Mouse (Mus musculus) monocyte, adult 2 months (primary cell): ENCODE measurements around the gene Pds5a.
"Not testable (repeated sequence)": the region's sequence is repeated elsewhere in the genome, so short reads cannot be mapped to it uniquely, and the experiment has no call there.

Source experiments
- DNase-seq, 2 experiments: peaks; one replicate each; pipeline ENCODE4 v3.0.0; 2022; ENCODE audit warnings: low spot score in 2 of 2, low read depth in 1 of 2

The Pds5a gene

DNA sequence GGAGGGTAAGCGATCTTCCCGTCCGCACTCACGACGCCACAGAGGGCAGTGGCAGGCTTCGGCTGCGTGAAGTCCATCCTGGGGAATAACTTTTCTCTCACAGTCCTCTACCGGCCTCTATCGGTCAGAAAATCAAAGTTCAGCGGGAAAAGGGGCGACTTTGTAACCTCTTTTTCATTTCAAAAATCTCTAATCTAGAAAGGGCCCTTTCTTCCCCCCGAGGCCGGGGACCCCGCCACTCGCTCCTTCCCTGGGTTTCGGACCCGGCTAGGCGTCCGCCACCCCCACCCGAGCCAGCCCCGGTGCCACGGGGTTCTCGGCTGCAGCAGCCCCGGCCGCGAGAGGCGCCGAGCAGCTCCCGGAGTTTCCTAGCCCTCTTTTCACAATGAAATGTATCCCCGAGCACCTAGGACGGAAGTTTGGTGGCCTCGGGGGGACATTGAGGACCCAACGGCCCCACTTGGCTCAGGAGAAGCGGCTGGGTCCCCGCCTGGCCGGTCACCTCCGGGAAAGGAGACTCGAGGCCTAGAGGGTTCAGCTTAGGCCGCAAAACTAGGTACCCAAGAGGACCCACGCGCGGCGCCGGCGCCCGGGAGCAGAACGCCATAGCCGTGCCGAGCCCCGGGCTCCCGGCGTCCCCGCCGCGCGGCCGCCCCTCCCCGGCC is 1.1 kb downstream of the Pds5a start:
- DNase-seq: peak; percentile 31 to 33

DNA sequence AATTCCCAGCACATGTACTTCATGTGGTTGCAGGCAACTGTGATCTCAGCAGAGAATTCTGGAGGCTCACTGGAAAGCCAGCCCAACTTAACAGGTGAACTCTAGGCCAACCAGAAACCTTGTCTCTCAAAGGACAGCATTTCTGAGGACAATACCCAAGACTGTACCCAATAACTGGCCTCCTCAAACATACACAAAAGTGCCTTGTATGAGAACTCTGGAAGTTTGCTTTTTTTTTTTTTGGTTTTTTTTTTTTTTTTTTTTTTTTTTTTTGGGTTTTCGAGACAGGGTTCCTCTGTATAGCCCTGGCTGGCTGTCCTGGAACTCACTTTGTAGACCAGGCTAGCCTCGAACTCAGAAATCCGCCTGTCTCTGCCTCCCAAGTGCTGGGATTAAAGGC is 4.0 kb downstream of the Pds5a start:
- DNase-seq: not testable (repeated sequence)

DNA sequence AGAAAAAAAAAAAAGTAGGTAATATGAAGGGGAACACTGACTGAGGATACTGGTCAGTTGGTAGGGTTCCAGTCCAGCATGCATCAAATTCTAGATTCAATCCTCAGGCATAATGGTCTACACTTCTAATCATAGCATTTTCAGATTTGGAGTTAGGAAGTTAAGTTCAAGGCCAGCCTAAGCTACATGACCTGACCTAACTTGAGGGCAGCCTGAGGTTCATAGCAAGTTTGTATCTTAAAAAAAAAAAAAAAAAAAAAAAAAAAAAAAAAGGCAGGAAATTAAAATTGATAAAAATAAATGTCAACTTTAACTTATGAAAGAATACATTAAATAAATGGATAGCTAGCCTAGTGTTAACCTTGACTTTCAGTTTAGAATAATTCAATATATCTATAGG is 5.1 kb downstream of the Pds5a start:
- DNase-seq: no peak

DNA sequence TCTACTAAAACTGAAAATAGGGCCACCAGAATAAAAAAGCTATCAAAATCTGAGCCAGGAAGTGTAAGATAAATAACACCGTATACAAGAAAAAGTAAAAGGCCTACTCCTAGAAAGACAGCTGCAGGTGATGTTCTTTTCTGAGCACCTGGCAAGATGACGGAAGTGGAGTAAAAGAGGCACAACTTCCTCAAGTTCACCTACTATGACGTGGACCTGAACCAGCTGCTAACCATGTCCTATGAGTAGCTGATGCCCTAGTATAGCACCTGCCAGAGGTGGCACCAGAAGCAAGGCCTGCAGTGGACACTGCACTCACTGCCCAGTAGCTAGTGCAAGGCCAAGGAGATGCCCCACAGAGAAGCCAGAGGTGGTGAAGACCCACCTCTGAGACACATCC is 9.3 kb downstream of the Pds5a start:
- no peak for DNase-seq

DNA sequence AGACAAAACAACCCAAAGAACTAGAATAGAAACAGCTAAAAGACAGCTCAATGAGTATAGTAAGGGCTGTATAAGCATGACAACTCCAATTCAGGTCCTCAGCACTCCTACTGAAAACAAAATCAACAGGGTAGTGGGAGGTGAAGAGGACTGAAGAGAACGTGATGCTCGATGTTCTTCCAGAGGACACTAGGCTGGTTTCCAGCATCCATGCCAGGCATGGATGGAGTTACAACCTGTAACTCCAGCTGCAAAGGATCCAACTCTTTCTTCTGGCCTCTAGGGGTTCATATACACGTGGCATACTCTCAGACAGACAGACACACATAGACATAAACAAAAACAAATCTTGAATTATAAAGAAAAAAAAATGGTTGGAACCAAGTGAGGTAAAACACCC is 11.3 kb downstream of the Pds5a start:
- no peak for DNase-seq

DNA sequence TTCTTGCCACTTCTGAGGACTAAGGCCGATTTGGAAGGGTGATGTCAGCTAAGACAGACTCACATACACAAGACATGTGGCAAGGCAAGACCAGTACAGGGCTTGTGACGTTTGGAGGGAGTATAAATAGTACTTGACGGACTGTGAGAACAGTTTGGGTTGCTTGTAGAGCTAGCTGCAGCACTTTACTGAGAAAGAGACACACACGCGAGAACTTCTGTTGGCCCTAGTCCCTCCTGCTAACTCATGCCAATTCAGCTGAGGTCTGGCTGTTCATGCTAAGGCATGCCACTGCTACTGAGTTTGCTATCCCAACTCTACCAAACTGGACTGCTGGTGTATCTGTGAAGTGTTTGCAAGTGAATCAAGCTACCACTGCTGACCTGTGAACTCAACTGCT is 19.2 kb downstream of the Pds5a start:
- DNase-seq: no peak

DNA sequence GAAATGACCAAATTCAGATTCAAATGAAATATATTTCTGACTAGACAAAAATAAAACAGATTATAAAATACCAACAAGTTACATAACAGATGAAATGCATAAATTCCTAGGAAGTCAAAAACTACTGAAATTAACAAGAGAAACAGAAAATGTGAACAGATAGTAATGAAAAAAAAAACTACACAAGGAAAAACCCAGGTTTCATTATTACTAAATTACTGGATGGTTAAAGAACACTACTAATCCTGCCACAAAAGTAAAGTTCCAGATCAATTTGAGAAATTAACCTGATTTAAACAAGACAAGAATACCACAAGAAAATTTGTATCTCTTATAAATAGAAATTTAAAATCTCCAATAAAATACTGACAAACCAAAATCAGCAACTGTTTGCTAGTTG is 25.9 kb downstream of the Pds5a start:
- DNase-seq: no peak

DNA sequence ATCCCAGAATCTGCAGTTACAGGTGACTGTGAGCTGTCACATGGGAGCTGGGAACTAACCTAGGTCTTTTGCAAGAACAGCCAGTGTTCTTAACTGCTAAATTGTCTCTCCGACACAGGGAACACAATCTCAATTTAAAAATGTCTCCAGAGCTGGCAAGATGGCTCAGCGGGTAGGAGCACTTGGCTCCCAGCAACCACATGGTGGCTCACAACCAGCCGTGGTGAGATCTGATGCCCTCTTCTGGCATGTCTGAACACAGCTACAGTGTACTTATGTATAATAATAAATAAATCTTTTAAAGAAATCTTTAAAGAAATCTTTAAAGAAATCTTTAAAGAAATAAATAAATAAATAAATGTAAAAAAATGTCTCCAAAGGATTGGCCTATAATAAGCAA is 30.4 kb downstream of the Pds5a start:
- no peak for DNase-seq

DNA sequence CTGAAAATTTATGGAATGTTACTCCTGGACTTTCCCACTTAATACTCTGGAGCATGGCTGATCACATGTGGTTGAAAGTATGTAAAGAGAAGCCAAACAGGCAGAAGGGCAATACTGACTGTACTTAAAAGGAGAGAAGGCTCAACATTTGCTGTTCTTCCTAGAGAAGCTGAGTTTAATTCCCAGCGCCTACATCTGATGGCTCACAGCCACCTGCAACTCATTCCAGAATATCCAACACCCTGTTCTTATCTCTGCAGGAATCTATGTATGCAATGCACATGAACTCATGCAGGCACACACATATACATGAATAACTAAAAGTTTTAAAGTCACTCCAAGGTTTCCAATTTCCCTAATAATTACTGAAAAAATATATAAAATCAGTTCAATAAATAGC is 32.7 kb downstream of the Pds5a start:
- no peak for DNase-seq

DNA sequence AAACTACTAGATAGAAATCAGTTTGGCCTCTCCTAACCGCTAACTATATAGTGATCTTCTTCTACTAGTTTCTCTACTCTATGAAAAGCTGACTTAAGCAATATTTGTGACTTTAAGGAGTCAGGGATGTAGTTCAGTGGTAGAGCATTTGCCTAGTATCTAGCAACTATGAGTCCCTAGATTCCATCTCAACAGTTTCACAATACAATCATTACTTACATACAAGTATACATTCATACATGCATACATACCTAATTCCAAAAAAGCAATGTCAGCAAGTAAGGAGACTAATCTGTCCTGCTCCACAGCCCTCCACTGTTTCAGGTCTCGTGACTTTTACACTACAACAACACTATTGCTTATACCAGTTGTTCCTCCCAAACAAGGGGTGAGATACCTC is 36.1 kb downstream of the Pds5a start:
- no peak for DNase-seq

DNA sequence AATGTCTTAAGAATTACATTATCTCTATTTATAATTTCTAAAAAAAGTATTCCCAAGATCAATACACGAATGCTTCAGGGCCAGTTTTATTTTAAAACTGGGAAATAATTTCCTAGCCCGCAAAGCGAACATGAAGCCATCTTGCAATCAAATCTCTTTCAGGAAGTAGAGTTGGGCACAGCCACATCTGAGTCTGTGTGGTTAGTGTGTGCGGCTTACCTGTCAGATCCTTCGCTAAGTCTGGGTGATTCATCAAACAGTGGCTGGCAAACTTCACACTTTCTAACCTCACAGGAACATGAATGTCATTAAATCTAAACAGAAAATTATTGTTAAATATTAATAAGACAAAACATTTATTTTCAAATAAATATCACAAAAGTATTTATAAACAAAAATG is 44.3 kb downstream of the Pds5a start:
- DNase-seq: no peak

DNA sequence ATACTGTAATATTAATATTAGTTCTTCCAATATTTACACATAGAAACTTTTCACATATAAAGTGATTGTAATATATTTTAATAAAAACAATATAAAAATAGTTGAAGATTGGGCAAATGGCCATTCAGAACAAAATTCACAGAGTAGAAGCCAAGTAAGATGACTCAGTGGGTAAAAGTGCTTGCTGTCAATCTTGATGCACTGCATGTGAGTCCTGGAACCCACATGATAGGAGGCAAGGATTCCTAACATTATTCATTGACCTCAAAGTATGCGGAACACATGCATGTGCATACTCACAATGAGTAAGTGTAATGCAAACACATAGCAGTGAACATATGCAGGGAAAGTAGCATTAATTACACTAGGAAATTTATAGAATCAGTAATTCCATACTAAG is 59.2 kb downstream of the Pds5a start:
- DNase-seq: no peak

DNA sequence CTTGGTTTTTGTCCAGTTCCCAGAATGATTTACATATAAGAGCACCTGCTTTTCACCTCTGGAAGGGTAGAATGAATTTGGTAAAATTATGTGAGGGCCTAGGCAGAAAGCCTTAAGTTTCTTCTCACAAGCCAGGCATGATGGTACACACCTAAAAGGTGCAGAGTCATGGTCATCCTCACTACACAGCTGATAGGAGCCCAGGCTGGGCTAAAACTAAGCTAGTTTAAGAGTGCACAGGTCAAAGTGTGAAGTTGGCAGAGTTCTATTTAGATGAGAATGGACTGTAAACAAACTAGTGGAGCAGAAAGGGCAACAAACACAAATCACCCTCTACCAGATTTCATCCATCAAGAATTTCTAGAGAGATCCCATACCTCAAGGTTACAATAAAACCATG is 73.7 kb downstream of the Pds5a start:
- no peak for DNase-seq

DNA sequence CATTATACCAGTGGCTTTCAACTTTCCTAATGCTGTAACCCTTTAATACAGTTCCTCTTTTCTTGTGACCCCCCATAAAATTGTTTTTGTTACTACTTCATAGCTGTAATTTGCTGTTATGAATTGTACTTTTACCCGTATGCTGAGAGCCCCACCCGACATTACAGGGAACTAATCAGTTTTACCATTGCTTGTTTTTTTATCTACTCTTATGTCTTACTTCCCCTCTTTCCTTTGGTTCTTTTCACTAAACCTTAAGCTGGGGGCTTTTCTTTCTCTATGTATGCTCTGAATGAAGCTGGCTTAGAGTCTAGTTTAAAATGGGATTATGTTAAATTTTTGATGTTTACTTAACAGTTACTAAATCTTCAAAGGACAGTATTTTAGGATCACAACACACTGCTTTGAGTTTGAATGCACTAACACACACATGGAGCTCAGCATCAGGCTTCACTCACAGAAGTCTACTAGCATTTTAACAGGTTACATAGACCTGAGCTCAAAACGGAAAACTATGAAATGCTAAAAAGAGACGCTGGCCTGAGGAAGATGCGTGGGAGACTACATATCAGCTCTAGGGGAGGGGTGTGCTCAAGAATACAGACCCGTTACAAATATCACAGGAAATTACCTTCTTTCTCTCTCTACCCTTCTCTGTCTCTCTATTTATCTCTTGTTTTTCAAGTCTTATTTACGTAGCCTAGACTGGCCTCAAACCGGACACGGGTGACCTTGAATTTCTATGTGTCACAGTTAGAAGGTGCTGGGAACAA is 84.7 kb downstream of the Pds5a start:
- no peak for DNase-seq

DNA sequence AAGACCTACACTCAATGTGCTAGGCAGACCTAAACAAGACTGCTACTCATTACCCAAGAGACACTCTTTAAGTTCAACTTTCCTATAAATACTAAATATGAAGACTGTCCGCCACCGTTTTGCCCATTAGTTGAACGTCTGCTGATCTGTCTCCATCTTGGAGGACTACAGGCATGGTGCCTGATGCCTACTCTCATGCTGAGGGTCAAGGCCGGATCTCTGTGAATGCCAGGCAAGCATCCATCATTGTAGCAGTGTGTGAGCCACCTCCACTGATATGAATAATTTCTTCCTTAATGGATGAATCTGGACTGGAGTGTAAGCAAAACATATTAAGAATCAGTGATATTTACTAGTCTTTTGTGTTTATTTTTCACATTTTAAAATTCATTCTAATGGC is 87.5 kb downstream of the Pds5a start:
- DNase-seq: no peak

DNA sequence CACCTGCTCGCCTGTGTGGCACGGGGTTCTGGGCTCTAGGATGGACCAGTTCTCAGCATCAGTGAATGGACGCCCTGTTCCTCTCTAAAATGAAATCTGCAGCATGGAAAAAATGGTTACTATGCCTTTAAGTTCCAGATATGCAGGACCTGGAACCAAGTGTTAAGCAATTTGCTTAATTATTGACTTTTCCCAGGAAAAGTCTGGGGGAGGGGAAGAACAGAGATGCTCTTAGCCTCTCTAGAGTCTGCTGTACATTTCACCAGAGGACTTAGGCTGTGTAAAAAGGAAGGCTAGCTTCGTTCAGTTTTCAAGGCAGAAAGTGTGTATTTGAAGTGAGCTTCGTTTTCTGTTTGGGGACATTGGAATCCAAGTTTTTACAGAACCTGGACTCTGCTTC is 88.3 kb downstream of the Pds5a start:
- no peak for DNase-seq

DNA sequence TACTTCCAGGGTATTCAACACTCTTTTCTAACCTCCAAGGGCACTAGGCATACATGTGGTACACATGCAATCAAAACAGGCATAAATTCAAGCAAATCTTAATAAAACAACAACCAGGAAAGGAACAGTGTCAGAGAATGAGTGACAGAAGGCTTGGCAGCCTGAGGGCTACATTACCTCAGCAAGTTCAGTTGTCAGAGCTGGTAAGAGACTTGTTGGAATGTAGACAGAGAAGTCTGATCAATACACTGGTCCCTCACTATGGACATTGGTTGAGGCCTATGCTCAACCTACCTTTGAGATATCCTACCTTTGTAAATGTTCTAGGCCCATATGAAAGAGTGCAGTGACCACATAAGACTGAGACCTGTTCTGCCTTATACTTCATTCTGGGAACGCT is 91.3 kb downstream of the Pds5a start:
- no peak for DNase-seq

DNA sequence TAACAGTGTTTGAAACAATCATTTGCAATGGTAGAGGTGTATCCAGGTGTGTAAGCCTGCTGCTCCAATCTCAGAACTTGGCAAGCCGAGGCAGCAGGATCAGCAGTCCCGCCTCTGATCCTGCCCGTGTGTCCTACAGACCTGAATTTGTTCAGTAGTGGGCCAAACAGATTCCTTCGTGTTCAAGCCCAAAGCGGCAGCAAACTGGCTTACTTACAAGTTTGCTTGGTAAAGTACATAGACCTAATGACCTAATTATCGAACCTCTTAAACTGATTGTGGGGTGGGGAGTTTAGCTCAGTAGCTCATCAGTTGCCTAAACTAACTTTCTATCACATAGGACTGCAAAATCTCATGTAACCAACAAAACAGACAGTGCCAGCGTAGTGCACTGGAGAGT is 98.4 kb downstream of the Pds5a start:
- DNase-seq: no peak

DNA sequence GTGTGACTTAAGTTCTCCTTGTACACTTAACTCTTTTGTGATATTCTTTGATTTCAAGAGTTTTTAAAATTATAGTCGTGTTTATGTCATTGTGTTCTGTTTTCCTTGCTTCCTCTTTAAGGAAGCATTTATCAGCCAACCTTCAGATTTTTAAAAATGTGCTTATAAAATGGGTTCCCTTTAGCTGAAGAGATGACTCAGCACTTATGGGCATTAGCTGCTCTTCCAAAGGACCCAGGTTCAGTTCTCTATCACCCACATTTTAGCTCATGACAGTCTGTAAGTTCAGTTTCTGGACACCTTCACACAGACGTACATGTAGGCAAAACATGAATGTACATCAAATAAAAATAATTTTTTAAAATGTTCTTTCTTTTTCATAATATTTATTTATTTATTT is 105.7 kb downstream of the Pds5a start:
- no peak for DNase-seq

DNA sequence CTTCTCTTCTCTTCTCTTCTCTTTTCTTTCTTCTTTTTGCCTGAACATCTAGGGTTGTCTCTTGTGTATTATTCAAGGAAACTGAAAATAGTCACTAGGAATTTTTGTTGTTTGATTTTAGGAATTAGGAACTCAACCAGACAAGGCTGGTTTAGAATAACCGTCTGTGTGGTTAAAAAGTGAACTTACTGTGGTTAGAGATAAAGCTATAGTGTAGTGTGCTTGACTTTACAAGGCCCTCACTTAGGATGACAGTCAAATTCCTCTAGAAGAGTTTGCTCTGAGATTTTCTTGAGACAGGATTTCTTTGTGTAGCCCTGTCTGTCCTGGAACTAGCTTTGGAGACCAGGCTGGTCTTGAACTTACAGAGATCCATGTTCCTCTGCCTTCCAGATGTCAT is 107.9 kb downstream of the Pds5a start:
- DNase-seq: no peak

DNA sequence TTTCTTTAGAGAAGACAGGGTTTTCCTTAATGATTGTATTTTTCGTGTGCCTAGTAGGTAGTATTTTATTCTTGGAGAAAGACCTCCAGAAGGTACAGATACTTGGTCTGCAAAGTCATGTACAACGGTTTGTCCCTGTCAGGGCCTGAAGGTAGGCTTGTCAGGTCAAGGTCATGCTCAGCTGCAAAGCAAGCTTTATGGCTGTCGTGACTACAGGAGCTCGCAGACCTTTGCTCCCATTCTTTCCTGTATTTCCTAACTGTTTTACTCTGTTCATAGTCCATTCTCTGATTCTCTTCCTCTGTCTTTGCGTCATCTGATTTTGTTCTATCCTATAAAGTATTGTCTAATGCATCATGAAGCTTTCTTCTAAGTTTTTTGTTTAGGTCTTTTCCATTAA is 111.8 kb downstream of the Pds5a start:
- no peak for DNase-seq

DNA sequence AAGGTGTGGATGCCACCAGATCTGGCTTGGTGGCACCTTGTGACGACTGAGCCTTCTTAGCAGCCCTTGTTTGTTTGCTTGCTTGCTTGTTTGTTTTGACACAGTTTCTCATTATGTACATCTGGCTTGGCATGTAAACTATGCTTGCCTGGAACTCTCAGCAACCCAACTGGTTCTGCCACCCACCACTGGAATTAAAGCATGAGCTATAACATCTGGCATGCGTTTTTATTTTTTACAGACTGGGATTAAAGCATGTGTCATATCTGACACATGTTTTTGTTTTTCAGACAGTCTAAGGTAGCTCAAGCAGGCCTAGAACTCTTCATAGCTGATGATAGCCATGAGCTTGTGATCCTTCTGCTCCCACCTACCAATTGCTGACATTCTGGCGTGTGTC is 119.5 kb downstream of the Pds5a start:
- no peak for DNase-seq

DNA sequence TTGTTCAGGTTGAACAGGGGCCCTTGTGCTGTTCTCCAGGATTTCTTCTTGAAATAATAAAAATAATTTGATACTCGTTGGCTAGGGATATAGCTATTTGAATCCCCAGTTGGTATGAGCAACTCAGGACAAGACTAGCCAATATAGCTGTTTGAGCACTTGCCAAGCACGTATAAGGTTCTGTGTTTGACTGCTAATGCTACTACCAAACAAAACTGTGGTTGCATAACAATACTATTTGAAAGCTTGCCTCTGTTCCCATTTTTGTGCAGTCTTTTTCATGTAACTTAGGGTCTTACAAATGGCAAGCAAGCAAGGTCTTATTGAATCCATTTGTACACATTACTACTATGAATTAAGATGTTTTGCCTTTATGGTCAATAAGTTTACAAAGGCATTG is 122.2 kb downstream of the Pds5a start:
- DNase-seq: no peak
